ENCODE assay signal across 12 mouse cellular contexts in the genomic region with DNA sequence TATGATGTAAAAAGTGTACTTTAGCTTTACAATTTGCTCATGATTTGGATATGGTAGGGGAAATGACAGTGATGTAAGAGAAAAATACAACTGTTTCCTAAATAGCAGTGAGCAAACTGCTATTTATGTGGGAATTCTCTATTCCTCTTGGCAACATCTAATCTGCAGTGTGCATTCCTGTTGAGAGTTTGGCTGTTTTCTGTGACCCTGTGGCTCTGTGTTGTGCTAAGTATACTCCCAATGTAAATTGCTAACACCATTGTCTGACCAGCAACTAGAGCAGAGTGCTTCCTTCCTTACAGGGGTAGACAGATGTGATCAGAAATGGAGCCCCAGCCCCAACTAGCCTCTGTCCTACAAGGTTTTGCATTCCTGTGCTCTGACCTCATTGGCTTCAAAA.
"Had no signal": no experiment of that assay in that cellular context is flagged by ENCODE, and none has a peak within 500 bp of the region (broad histone marks: within the 10 kb centered on the region; RNA-seq: fewer than 3 reads in every experiment).

No protein-coding gene starts in this region.

- H3K4me3 ChIP-seq: limb, embryonic 10.5 days; liver, embryonic 15.5 days; midbrain, embryonic 15.5 days; neural tube, embryonic 12.5 days had no signal

- H3K36me3 ChIP-seq: midbrain, embryonic 15.5 days had no signal

- H3K27ac ChIP-seq: limb, embryonic 10.5 days; liver, embryonic 15.5 days; midbrain, embryonic 15.5 days; neural tube, embryonic 12.5 days had no signal

- ATAC-seq: lung, postnatal 0 days; midbrain, embryonic 15.5 days had no signal

- DNase-seq: kidney, postnatal 36 days; lung, adult 2 months; lung, postnatal 36 days; spleen, adult 18-20 months; thymus, adult 18-20 months; thymus, postnatal 14 days had no signal

- H3K4me2 ChIP-seq: liver, embryonic 11.5 days; liver, embryonic 15.5 days; midbrain, embryonic 15.5 days; neural tube, embryonic 12.5 days had no signal

- H3K9ac ChIP-seq: liver, embryonic 15.5 days; midbrain, embryonic 15.5 days; neural tube, embryonic 12.5 days had no signal

- H3K9me3 ChIP-seq: limb, embryonic 10.5 days; liver, embryonic 15.5 days; midbrain, embryonic 15.5 days; neural tube, embryonic 12.5 days had no signal

- H3K4me1 ChIP-seq: limb, embryonic 10.5 days; liver, embryonic 15.5 days; midbrain, embryonic 15.5 days; neural tube, embryonic 12.5 days had no signal

- H3K27me3 ChIP-seq: liver, embryonic 15.5 days; midbrain, embryonic 15.5 days; neural tube, embryonic 12.5 days had no signal
